Mouse (Mus musculus) liver, adult 2 months (tissue): ENCODE measurements at regions not wholly inside any gene's neighbourhood (a gene's known extent, or its start where the extent isn't known, plus 50 kb on each side); places are given as distances from the start of the nearest gene placed in this dataset.

Experiments
- DNase-seq: peaks from one replicate; pipeline ENCODE4 v3.0.0-alpha.2; 2011; ENCODE audit warnings: low read depth, low spot score; ENCODE audit errors: extremely low read depth
- H3K27ac ChIP-seq: fragments of 200-500 bp; replicated peaks from 2 replicates; pipeline ENCODE4 v1.5.1; 2012; ENCODE audit warnings: low read depth, mild to moderate bottlenecking, control low read depth, inconsistent platforms, low read length; ENCODE audit not compliant: insufficient read depth
- H3K27me3 ChIP-seq: fragments of 200-500 bp; 2 replicates; pipeline ENCODE4 v1.6.1; 2012; ENCODE audit warnings: mild to moderate bottlenecking, moderate library complexity, low read length, inconsistent platforms; ENCODE audit not compliant: control insufficient read depth, insufficient read depth
- H3K36me3 ChIP-seq: fragments of 200-500 bp; 2 replicates; pipeline ENCODE4 v1.6.1; 2012; ENCODE audit warnings: low read length, inconsistent platforms; ENCODE audit not compliant: control insufficient read depth, insufficient read depth
- H3K4me1 ChIP-seq: fragments of 200-500 bp; 2 replicates; pipeline ENCODE4 v1.6.1; 2011; ENCODE audit warnings: low read length; ENCODE audit not compliant: control insufficient read depth, insufficient read depth
- H3K4me3 ChIP-seq: fragments of 200-500 bp; 2 replicates; pipeline ENCODE4 v1.5.1; 2011; ENCODE audit warnings: low read depth, mild to moderate bottlenecking, control low read depth, low read length, moderate library complexity; ENCODE audit not compliant: insufficient read depth
- H3K79me2 ChIP-seq: fragments of 200-500 bp; 2 replicates; pipeline ENCODE4 v1.6.1; 2012; ENCODE audit warnings: inconsistent platforms, mild to moderate bottlenecking, low read length, moderate library complexity; ENCODE audit not compliant: control insufficient read depth, insufficient read depth
- H3K9ac ChIP-seq: fragments of 200-500 bp; 2 replicates; pipeline ENCODE4 v1.6.1; 2012; ENCODE audit warnings: low read depth, mild to moderate bottlenecking, control low read depth, inconsistent platforms, low read length
- CTCF ChIP-seq: fragments of 200-500 bp; IDR thresholded peaks from 2 replicates; pipeline ENCODE4 v1.5.1; 2011; ENCODE audit warnings: low read depth, low read length, control low read depth
- POLR2A ChIP-seq: fragments of 200-500 bp; IDR thresholded peaks from 2 replicates; pipeline ENCODE4 v1.6.1; 2011; ENCODE audit warnings: low read length, control low read depth; ENCODE audit not compliant: insufficient read depth; ENCODE audit errors: extremely low read depth
- WGBS: fragments of 180-500 bp; shearing (Covaris S2); methylation state at CpG from one replicate; pipeline ENCODE4 v1.1.7; 2018; 5-methylcytosine and 5-hydroxymethylcytosine counted together

DNA sequence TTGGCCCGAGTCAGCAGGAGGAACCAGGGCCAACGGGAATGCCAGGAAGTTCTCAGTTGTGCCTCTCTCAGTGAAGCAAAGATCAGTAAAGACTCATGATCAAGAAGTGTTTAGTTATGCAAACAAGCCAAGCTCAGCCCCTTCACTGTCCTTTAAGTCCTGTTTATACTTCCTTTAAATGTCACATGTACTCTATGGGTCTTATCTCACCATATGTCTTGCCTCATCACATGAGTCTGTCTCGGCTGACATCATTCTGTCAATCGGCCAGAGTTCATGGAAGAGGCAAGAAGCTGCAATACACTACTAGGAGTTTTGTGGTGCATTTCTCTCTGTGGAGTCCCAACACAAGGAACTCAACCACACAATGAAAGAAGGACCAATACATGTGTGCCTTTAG is 71.8 kb downstream of the Scp2d1 start:
- 63% methylated on average over 4 of the region's 4 CpGs for WGBS
- Histone ChIP-seq H3K27ac (no peak overlapping the region), H3K27me3 (peaks cover 3% of the 10 kb centered on the region; the same call in 1 of the 2 replicates), H3K9ac (no peak overlapping the region), H3K79me2 (no peaks in the 10 kb centered on the region), H3K36me3 (no peaks in the 10 kb centered on the region), H3K4me3 (no peak overlapping the region), H3K4me1 (no peaks in the 10 kb centered on the region)
- no peak for DNase-seq
- TF ChIP-seq CTCF (no peak), POLR2A (no peak)

DNA sequence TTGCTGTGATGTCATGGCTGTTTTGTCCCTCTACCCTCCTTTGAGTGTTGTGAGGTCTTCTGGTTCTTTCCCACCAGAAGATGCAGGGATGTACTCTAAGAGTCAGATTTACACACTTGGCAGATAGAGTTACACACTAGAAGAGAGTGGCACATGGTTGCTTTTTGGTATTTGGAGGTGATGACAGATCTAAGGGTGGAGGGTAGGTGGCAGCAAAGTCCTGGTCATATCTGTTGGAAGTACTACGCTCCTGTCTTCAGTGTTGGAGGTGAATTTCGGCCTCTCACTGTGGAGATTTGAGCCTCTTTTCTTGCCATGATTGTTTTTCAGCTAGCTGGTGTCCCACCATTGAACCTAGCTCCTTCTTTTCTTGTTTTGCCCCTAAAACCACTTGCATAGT is 73.0 kb downstream of the Scp2d1 start:
- H3K27ac ChIP-seq: no peak overlapping the region
- peak; percentile 4 for DNase-seq

DNA sequence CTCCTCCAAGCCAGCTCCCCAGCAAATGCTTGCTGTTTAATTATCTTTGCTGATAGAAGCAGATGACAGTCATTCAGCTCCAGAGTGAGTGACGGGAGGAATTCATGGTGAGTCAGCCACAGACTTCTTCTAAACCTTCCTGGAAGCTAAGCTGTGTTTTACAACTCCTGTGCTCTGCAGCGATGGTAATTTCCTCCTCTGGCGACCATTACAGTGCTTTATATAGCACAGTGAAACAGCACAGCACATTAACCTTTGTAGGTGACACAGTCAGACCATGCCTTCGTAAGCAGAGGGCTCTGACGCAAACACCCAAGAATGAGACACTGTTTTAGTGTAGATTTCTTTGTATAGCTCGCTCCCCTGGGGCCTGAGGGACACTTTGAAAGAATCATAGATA is 83.3 kb downstream of the Scp2d1 start:
- H3K79me2 ChIP-seq: no peaks in the 10 kb centered on the region
- H3K36me3 ChIP-seq: no peaks in the 10 kb centered on the region
- no peaks in the 10 kb centered on the region for H3K4me1 ChIP-seq
- H3K27me3 ChIP-seq: no peaks in the 10 kb centered on the region
- no peak overlapping the region for H3K27ac ChIP-seq
- WGBS: 67% methylated on average over 6 of the region's 6 CpGs
- H3K4me3 ChIP-seq: no peak overlapping the region
- DNase-seq: no peak
- no peak overlapping the region for H3K9ac ChIP-seq
- TF ChIP-seq CTCF (no peak), POLR2A (no peak)

More for the DNA sequence above, 73.0 kb downstream of the Scp2d1 start:
- Histone ChIP-seq H3K4me1 (no peaks in the 10 kb centered on the region), H3K36me3 (no peaks in the 10 kb centered on the region), H3K9ac (no peak overlapping the region), H3K4me3 (no peak overlapping the region), H3K27me3 (peaks cover 3% of the 10 kb centered on the region; the same call in 1 of the 2 replicates), H3K79me2 (no peaks in the 10 kb centered on the region)
- TF ChIP-seq POLR2A (no peak), CTCF (no peak)
- WGBS: 67% methylated on average over 2 of the region's 2 CpGs

DNA sequence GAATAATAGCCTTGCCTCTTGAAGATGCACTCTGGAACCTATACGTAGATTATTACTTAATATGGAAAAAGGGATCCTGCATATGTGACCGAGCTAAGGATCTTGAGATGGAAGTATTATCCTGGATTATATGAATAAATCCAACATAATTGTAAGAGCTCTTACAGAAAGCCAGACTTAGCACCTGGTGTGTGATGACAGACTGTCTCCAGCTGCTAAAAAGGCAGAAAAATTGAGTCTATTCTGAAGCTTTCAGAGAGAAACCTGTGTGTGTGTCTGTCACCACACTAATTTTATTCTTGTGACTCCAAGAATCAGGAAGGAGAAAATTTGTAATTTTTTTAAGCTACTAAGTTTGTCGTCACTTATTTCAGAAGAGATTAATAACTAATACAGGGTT is 122.4 kb downstream of the Scp2d1 start:
- Histone ChIP-seq H3K27ac (no peak overlapping the region), H3K9ac (no peak overlapping the region), H3K4me3 (no peak overlapping the region), H3K36me3 (no peaks in the 10 kb centered on the region), H3K4me1 (no peaks in the 10 kb centered on the region), H3K27me3 (no peaks in the 10 kb centered on the region), H3K79me2 (no peaks in the 10 kb centered on the region)
- no peak for TF ChIP-seq POLR2A
- TF ChIP-seq CTCF: no peak
- no peak for DNase-seq
- 87% methylated on average over 3 of the region's 3 CpGs for WGBS

DNA sequence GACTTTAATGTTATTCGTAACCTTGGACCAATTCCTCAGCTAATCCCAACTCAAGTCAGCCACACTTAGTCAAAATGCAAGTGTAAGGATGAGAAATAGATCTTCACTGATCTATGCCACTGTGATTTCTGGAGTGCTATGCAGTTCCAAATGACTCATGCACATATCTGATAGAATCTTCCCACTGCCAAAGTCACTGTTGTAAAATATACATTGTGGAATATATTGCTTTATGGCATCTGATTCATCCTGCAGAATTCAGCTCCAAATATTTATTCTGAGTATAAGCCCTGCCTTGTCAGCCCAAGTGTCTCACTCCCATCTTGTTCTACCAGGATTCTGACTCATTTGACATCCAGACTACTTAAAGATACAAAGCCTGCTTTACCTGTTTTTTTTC is 123.0 kb downstream of the Scp2d1 start:
- WGBS: 98% methylated on average over 1 of the region's 1 CpGs
- Histone ChIP-seq H3K4me3 (no peak overlapping the region), H3K79me2 (no peaks in the 10 kb centered on the region), H3K36me3 (no peaks in the 10 kb centered on the region), H3K4me1 (no peaks in the 10 kb centered on the region), H3K27ac (no peak overlapping the region), H3K27me3 (no peaks in the 10 kb centered on the region), H3K9ac (no peak overlapping the region)
- TF ChIP-seq POLR2A (no peak), CTCF (no peak)
- no peak for DNase-seq

DNA sequence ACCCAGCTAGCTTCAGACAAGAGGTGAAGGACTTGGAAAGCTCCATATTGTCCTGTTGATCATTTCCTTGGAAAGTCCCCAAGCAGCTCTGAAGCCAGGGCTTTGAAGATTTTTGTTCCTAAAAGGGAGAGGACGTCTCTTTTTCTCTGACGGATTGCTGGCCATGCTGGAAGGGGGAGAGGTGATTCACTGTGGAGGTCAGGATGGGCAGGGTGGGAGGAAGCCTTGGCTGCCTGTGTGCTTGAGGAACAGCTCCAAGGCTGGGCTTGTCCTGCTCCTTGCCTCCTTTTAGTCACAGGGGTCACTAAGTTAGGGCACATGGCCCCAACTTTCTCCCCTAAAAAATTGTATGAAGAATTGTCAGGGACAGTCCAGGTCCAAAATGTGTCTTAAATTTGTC is 125.8 kb downstream of the Scp2d1 start:
- Histone ChIP-seq H3K4me3 (no peak overlapping the region), H3K36me3 (no peaks in the 10 kb centered on the region), H3K79me2 (no peaks in the 10 kb centered on the region), H3K27ac (no peak overlapping the region), H3K27me3 (no peaks in the 10 kb centered on the region), H3K4me1 (no peaks in the 10 kb centered on the region), H3K9ac (no peak overlapping the region)
- DNase-seq: no peak
- no peak for TF ChIP-seq CTCF
- no peak for TF ChIP-seq POLR2A
- 44% methylated on average over 2 of the region's 2 CpGs for WGBS
